Mouse (Mus musculus) G1E-ER4 (cell line): Measurements from ENCODE around the gene Cyp3a16. TPM values are rescaled to one million over a fixed set of nuclear protein-coding genes. Genes with fewer than 3 reads are reported as not detected.
"Not testable (repeated sequence)": the region's sequence is repeated elsewhere in the genome, so short reads cannot be mapped to it uniquely, and the experiment has no call there.

Experiments used
- GATA1 ChIP-seq: IDR thresholded peaks from one replicate; pipeline ENCODE4 v1.8.0; 2012; ENCODE audit warnings: low read length, inconsistent platforms
- polyA plus RNA-seq: library from polyadenylated mRNA; stranded (reverse); fragments of >175 nt; gene quantifications from 2 replicates; pipeline ENCODE4 v1.2.3, GENCODE M21; 2012

The Cyp3a16 gene
- polyA plus RNA-seq = not detected in 2 replicates

DNA sequence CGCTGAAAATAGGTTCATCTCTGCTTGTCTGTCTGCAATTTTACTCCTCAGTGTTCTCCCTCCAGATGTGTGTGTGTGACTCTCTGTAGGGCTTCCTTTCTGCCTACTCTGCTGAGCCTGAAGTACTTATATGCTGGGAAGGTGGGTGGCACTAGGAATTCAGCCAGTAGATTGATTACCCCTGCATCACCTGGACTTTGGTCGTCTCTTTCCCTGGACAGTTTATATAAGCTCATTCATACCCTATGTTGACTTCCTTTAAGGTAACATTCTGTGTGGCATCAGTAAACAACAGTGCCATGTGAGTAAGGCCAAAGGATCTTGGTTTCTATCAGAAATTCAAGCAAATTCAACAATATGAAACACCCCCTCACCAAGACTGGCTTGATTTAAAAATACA, at the start of gene Cyp3a16:
Cyp3a16 (minus strand) TSS at position 101 of the 400 bp plus-strand sequence.
- TF ChIP-seq GATA1 = not testable (repeated sequence)

- no peak for TF ChIP-seq GATA1
Measured at GRCm38 (mm10) chr5:145490300-145490699, 20.8 kb upstream of the Cyp3a16 start.

GRCm38 (mm10) chr5:145464304-145465088, 5.0 kb downstream of the Cyp3a16 start:
- TF ChIP-seq GATA1 = no peak

DNA sequence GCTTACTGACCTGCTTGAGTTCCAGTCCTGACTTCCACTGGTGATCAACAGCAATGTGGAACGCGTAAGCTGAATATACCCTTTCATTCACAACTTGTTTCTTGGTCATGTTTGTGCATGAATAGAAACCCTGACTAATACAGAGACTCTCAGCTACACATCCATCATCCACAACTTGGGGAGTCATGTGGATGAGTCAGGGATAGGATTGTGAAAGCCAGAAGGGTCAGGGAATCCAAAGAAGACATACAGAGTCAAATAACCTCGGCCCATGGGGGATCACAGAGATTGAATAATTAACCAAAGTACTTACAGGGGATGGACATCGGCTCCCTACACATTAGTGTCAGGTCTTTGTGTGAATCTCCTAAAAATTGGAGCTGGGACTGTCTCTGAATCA, 7.2 kb downstream of the Cyp3a16 start:
- TF ChIP-seq GATA1 = no peak

- TF ChIP-seq GATA1 = no peak
Measured at GRCm38 (mm10) chr5:145454389-145454788, 15.1 kb downstream of the Cyp3a16 start.

GRCm38 (mm10) chr5:145433688-145434087, 35.8 kb downstream of the Cyp3a16 start:
- TF ChIP-seq GATA1 = no peak

- TF ChIP-seq GATA1 = no peak
Measured at GRCm38 (mm10) chr5:145431004-145431403, 38.5 kb downstream of the Cyp3a16 start.

- no peak for TF ChIP-seq GATA1
Measured at GRCm38 (mm10) chr5:145422287-145422686, 47.2 kb downstream of the Cyp3a16 start.

Other genes with a start within 250 kb of the Cyp3a16 start
- gene Zfp655, start 238.0 kb downstream of the Cyp3a16 start, polyA plus RNA-seq = 23.3 and 25.7 TPM in 2 replicates
- gene Zscan25, start 189.2 kb downstream of the Cyp3a16 start, polyA plus RNA-seq = 32.8 and 38.1 TPM in 2 replicates
- gene Cyp3a57, start 124.4 kb downstream of the Cyp3a16 start, polyA plus RNA-seq = not detected in 2 replicates
- gene Cyp3a41b, start 115.0 kb upstream of the Cyp3a16 start, polyA plus RNA-seq = not detected in 2 replicates